Mouse (Mus musculus): ENCODE results near the gene Hyou1.
"Not testable (repeated sequence)": the region's sequence is repeated elsewhere in the genome, so short reads cannot be mapped to it uniquely, and the experiment has no call there.

DNA sequence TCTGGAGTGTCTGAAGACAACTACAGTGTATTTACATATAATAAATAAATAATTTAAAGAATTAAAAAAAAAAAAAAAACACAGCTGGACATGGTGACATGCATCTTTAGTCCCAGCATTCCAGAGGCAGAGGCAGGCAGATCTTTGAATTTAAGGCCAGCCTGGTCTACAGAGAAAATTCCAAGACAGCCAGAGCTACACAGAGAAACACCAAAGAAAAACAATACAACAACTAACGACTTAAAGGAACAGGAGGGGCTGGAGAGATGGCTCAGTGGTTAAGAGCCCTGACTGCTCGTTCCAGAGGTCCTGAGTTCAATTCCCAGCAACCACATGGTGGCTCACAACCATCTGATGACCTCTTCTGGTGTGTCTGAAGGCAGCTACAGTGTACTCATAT, 2.0 kb upstream of the Hyou1 start:
- not testable (repeated sequence) for TF ChIP-seq POLR2A (IDR thresholded peaks at IDR 0.05; ENCODE audit: insufficient read depth, low read length); CTCF (IDR thresholded peaks at IDR 0.05; ENCODE audit: low read depth, low read length); EP300 (IDR thresholded peaks at IDR 0.05; ENCODE audit: insufficient read depth, low read depth, low read length)
